9 mouse cellular contexts compared by ENCODE assay signal in genomic region chr5:69520661-69521278, GRCm38 (mm10). TPM values are rescaled to one million over a fixed set of nuclear protein-coding genes. Genes with fewer than 3 reads are reported as not detected.
DNase-seq lines count a peak whose midpoint lies in the region; ATAC-seq and TF ChIP-seq lines count a peak whose summit lies in the region.
"Had no signal": no experiment of that assay in that cellular context is flagged by ENCODE, and none has a peak within 500 bp of the region (broad histone marks: within the 10 kb centered on the region; RNA-seq: fewer than 3 reads in every experiment).

No protein-coding gene starts in this region.

- no peak for DNase-seq in Patski (ENCODE audit: low read depth, low spot score)
- DNase-seq in cerebellum, postnatal 14 days, result peak; percentile 83 to 84
- DNase-seq in frontal cortex, postnatal 25 days (ENCODE audit: low spot score in 2 of 2), result peak; percentile 58 to 60
- DNase-seq in layer of hippocampus, adult 8-10 months (ENCODE audit: low spot score in 2 of 2), result peak; percentile 16 to 57
- peak; percentile 63 for DNase-seq in lung, postnatal 36 days
- peak; percentile 12 to 25 for DNase-seq in right cerebral cortex, postnatal 36 days (ENCODE audit: low spot score in 2 of 2)
- DNase-seq: liver, embryonic 13.5 days had no signal

- TF ChIP-seq CTCF in intestine, postnatal 0 days (IDR thresholded peaks at IDR 0.05; ENCODE audit: low read depth), result peak; percentile 79
- TF ChIP-seq CTCF in Patski (IDR thresholded peaks at IDR 0.05), result peak; percentile 74

- H3K4me1 ChIP-seq in intestine, postnatal 0 days (replicated peaks; ENCODE audit: control insufficient read depth, insufficient read depth, low read length), result no peaks in the 10 kb centered on the region
- no peaks in the 10 kb centered on the region for H3K4me1 ChIP-seq in intestine, embryonic 16.5 days (ENCODE audit: control insufficient read depth, insufficient read depth, low read length)
- H3K4me1 ChIP-seq: liver, embryonic 13.5 days had no signal

- CTCF ChIA-PET in Patski (lab: Charles Lee), result interaction anchor here (1.4 to 3.1 kb wide), 3 partner anchors 9 to 47 kb away, joined by 3 to 18 read pairs (median 11); partner anchors contain the start of gene Yipf7

- H3K36me3 ChIP-seq in intestine, postnatal 0 days (ENCODE audit: control insufficient read depth, insufficient read depth), result no peaks in the 10 kb centered on the region
- no peaks in the 10 kb centered on the region for H3K36me3 ChIP-seq in intestine, embryonic 16.5 days (ENCODE audit: control insufficient read depth, insufficient read depth, low read length)
- H3K36me3 ChIP-seq: liver, embryonic 13.5 days had no signal

- POLR2A ChIA-PET in Patski (lab: Charles Lee), result no interaction called here

- no peak overlapping the region for H3K9ac ChIP-seq in intestine, postnatal 0 days (ENCODE audit: low read depth, low read length)
- H3K9ac ChIP-seq in intestine, embryonic 16.5 days (ENCODE audit: low read depth, low read length), result no peak overlapping the region
- H3K9ac ChIP-seq: liver, embryonic 13.5 days had no signal

- in situ Hi-C loops in Patski (cut with MboI; ENCODE audit: low pct_unique_long_range_greater_than_20kb), result loop anchor here (25.0 kb wide), 3 partner anchors 1258 to 1983 kb away; no protein-coding TSS in a partner anchor

- 36% methylated on average over 7 of the region's 7 CpGs for WGBS in intestine, postnatal 0 days
- WGBS in intestine, embryonic 16.5 days, result 36% methylated on average over 7 of the region's 7 CpGs

- H3K4me2 ChIP-seq in intestine, postnatal 0 days (replicated peaks; ENCODE audit: low read depth), result no peak overlapping the region
- no peak overlapping the region for H3K4me2 ChIP-seq in intestine, embryonic 16.5 days (ENCODE audit: low read depth, low read length)
- H3K4me2 ChIP-seq: liver, embryonic 13.5 days had no signal

- H3K4me3 ChIP-seq in intestine, postnatal 0 days (ENCODE audit: low read depth, low read length), result no peak overlapping the region
- H3K4me3 ChIP-seq in intestine, embryonic 16.5 days (ENCODE audit: low read length), result no peak overlapping the region
- H3K4me3 ChIP-seq: liver, embryonic 13.5 days had no signal

- H3K27ac ChIP-seq in intestine, postnatal 0 days (ENCODE audit: low read depth, low read length), result no peak overlapping the region
- no peak overlapping the region for H3K27ac ChIP-seq in intestine, embryonic 16.5 days (ENCODE audit: low read length)
- H3K27ac ChIP-seq: liver, embryonic 13.5 days had no signal

- H3K9me3 ChIP-seq in intestine, postnatal 0 days (ENCODE audit: control insufficient read depth), result no peaks in the 10 kb centered on the region
- H3K9me3 ChIP-seq in intestine, embryonic 16.5 days (ENCODE audit: control insufficient read depth, low read length), result no peaks in the 10 kb centered on the region
- H3K9me3 ChIP-seq: liver, embryonic 13.5 days had no signal

- H3K27me3 ChIP-seq in intestine, postnatal 0 days (replicated peaks; ENCODE audit: control insufficient read depth, insufficient read depth, low read length), result no peaks in the 10 kb centered on the region
- no peaks in the 10 kb centered on the region for H3K27me3 ChIP-seq in intestine, embryonic 16.5 days (replicated peaks; ENCODE audit: control insufficient read depth, insufficient read depth, low read length)
- H3K27me3 ChIP-seq in Patski, result peaks cover 59% of the 10 kb centered on the region
- H3K27me3 ChIP-seq: liver, embryonic 13.5 days had no signal

- no peak for ATAC-seq in intestine, postnatal 0 days
- ATAC-seq in intestine, embryonic 16.5 days, result no peak
- ATAC-seq in Patski, result peak; percentile 65

RNA-seq across cellular contexts. Expression of gene Yipf7, which starts 21.7 kb away (rescaled TPM):
- not detected in 2 replicates for polyA plus RNA-seq in intestine, postnatal 0 days (2015; fragmentation: Nextera tagmentation; extraction: Ambion mirVana)
- polyA plus RNA-seq in intestine, embryonic 16.5 days (2015; fragmentation: Nextera tagmentation; extraction: Ambion mirVana), result not detected in 2 replicates
- not detected for polyA plus RNA-seq in Patski (2021)
- total RNA-seq in layer of hippocampus, adult 8-10 months (2022), result 1 to 10 TPM in 1 of 4 experiments, not detected in 3; 1.3 TPM
- polyA plus RNA-seq: liver, embryonic 13.5 days had no signal

RNA-seq across cellular contexts. Expression of gene Guf1, which starts 36.0 kb away (rescaled TPM):
- polyA plus RNA-seq in intestine, postnatal 0 days (2015; fragmentation: Nextera tagmentation; extraction: Ambion mirVana), result 13.1 and 14.0 TPM in 2 replicates
- polyA plus RNA-seq in intestine, embryonic 16.5 days (2015; fragmentation: Nextera tagmentation; extraction: Ambion mirVana), result 33.1 and 35.3 TPM in 2 replicates
- 27.5 TPM for polyA plus RNA-seq in Patski (2021)
- 10 to 100 TPM; 21.0 to 27.1 (median 23.9) TPM for total RNA-seq in layer of hippocampus, adult 8-10 months (2022)
